Mouse (Mus musculus) bone marrow macrophage, adult 2 months (primary cell): ENCODE results near the gene Ptcd1.

Experiments
- CTCF ChIP-seq: IDR thresholded peaks from 2 replicates; pipeline ENCODE4 v1.5.1; 2012; ENCODE audit warnings: low read depth, mild to moderate bottlenecking, low read length, moderate library complexity
- POLR2A ChIP-seq: IDR thresholded peaks from 2 replicates; pipeline ENCODE4 v1.6.1; 2012; ENCODE audit warnings: mild to moderate bottlenecking, low read depth, low read length, borderline replicate concordance

DNA sequence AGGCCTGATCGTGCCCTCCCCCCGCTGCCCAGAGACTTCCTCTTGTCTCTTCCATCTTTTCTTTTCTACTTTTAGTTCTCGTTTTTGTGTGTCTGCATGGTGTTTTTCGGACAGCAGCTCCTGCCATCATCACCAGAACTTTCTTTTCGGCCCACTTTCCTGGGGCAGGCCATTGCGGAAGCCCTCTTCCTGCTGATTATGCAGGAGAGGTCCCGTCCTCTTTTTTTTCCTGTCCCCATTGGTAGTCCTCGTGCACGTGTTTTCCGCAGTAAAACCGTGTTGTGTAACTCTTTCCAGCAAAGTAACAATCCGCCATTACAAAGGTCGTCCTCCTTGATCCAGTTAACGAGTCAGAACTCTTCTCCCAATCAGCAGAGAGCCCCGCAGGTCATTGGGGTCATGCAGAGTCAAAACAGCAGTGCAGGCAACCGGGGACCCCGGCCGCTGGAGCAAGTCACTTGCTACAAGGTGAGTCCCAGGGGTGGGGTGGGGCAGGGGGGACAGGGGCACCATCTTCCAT, 11.6 kb upstream of the Ptcd1 start:
- TF ChIP-seq CTCF: no peak
- no peak for TF ChIP-seq POLR2A
